Mouse (Mus musculus) embryo, embryonic 10 days (tissue): Measurements from ENCODE around the gene Wapl.

Source experiments
- DNase-seq: peaks from one replicate; pipeline ENCODE4 v3.0.0-alpha.2; 2015; ENCODE audit warnings: low spot score

Gene Wapl

GRCm38 (mm10) chr14:34693970-34694369, 20.2 kb downstream of the Wapl start:
- no peak for DNase-seq

DNA sequence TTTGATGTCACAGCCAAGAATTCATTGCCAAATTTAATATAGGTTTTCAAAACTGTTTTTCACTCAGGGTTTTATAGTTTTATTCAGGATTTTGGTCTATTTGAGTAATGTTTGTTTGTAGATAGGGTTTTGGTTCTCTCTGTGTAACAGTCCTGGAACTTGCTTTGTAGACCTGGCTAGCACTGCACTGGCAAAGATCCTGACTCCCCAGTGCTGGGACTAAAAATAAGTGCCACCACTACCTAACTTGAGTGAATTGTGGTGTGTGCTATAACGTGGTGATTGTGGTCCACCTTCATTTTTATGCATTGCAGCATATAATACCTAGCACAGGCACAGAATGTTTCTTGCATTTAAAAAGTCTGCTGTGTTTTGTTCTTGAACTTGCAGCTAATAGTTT, 23.6 kb downstream of the Wapl start:
- no peak for DNase-seq

DNA sequence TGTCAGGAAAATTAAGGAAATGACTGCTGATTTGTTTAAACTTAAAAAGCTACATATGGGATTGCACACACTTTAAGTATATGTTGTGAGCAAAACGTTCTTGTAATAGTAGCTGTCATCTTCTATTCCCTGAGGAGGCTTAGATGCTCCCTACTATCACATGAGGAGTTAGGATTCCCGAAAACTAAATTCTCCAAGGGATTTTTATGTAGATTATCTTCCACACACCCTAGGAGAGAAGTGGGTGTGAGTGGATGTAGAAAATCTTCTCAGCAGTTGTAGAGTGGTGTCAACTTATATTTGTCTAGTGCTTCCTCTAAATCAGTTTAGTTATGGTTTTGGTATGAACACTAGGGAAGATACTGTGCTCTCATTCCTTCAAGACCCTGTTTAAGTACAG, 36.5 kb downstream of the Wapl start:
- no peak for DNase-seq

- DNase-seq: no peak
Observed at GRCm38 (mm10) chr14:34712027-34712426, 38.3 kb downstream of the Wapl start.

GRCm38 (mm10) chr14:34712857-34713256, 39.1 kb downstream of the Wapl start:
- no peak for DNase-seq

DNA sequence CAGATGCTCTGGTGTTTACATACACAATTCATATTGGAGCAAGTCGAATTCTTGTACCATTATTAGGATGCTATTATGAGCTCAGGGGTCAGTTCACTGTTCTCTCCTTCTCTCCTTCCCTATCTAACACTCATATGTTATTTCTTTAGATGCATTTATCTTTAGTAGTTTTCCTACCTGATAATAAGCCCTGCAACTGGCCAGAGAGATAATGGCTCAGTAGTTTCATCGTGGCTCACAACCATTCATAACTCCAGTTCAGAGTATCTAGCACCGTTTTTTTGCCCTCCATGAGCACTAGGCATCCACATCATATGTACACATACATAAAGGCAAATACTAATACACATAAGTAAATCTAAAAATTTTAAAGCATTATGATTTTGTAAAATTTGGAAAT, 44.4 kb downstream of the Wapl start:
- no peak for DNase-seq

- no peak for DNase-seq
Observed at GRCm38 (mm10) chr14:34727709-34728108, 54.0 kb downstream of the Wapl start.

- no peak for DNase-seq
Observed at GRCm38 (mm10) chr14:34735405-34735804, 61.7 kb downstream of the Wapl start.

DNA sequence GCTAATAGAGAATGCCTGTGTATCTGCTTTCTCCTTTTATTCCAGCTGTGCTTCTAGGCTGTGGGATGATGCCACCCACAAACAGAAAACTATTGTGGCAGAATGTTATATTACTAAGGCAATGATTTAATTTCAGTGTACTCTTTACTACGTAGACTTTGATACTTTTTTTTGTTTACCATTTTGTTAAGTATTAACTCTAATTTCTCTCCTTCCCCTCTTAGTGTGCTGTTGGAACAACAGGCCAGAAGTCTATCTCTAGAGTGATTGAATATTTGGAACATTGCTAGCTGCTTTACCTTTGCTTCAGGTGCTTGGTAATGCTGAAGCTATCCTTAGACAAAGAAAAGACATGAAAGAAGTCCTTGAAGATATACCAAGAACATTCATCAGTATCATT, 71.7 kb downstream of the Wapl start:
- no peak for DNase-seq

DNA sequence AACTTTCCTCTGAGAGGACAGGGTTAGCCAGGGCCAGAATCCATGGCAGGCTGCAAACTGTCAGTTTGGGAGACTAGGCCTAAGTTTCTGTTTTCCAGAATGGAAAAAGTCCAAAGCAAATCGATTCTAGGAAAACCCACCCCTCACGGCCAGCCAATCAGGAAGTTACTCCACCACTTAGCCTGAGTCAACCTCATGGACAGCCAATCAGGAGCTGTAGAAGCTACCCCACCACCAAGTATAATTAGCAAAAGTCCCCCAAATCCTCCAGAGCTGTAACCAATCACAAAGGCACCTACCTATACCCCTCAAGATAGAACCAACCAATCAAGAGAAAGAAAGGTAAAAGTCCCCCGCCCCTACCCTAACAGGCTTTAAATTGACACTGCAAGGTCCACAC, 82.0 kb downstream of the Wapl start:
- DNase-seq: no peak

GRCm38 (mm10) chr14:34759938-34760337, 86.2 kb downstream of the Wapl start:
- no peak for DNase-seq

- DNase-seq: no peak
Observed at GRCm38 (mm10) chr14:34761082-34761959, 87.6 kb downstream of the Wapl start.

- peak; percentile 61 for DNase-seq
Observed at GRCm38 (mm10) chr14:34762682-34763081, 89.0 kb downstream of the Wapl start.

DNA sequence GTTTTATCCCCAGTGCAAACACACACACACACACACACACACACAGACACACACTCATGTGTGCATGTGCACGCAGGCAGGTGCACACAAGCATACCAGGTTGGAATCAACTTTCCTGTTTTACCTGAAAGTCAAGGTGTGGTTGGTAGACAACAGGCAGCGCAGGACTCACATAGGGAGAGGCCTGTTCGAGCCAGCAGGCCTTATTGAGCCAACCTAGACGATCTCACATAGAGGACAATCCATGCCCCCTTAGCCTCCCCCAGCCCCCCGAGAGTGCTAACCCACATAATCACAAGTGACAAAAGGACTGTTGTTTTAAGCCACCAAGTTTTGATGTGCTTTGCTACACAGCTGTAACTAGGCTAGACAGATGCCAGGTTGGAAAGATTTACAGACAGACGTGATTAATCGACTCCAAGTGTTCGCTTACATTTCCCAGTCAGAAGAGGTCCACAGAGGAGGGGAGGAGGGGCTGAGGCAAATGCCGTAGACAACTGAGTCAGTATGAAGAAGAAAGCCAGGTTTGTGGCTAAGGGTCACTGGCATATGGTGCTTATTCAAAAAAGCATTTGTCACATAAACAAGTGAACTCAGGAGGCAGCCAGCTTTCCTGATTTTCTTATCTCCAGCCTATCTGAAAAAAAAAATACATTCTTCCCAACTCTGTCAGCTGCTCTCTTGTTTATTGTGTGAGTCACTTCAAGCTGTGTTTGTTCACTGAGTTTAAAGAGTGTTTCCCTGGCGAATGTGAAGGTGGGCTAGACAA, 90.2 kb downstream of the Wapl start:
- peak; percentile 61 for DNase-seq

- no peak for DNase-seq
Observed at GRCm38 (mm10) chr14:34764908-34765307, 91.2 kb downstream of the Wapl start.

GRCm38 (mm10) chr14:34765380-34765779, 91.7 kb downstream of the Wapl start:
- no peak for DNase-seq

GRCm38 (mm10) chr14:34766181-34766580, 92.5 kb downstream of the Wapl start:
- DNase-seq: no peak

- peak; percentile 81 for DNase-seq
Observed at GRCm38 (mm10) chr14:34768373-34768772, 94.6 kb downstream of the Wapl start.

- DNase-seq: peak; percentile 91
Observed at GRCm38 (mm10) chr14:34769021-34769566, 95.4 kb downstream of the Wapl start.

- peak; percentile 56 for DNase-seq
Observed at GRCm38 (mm10) chr14:34769567-34770158, 95.9 kb downstream of the Wapl start.

- no peak for DNase-seq
Observed at GRCm38 (mm10) chr14:34770467-34770866, 96.7 kb downstream of the Wapl start.

GRCm38 (mm10) chr14:34771601-34772000, 97.9 kb downstream of the Wapl start:
- DNase-seq: no peak

- DNase-seq: no peak
Observed at GRCm38 (mm10) chr14:34772132-34772531, 98.4 kb downstream of the Wapl start.
